Mouse (Mus musculus) C2C12 (cell line): ENCODE results near the gene Pdcd1lg2. TPM values are rescaled to one million over a fixed set of nuclear protein-coding genes. Genes with fewer than 3 reads are reported as not detected.

Source experiments
- H3K27me3 ChIP-seq: one replicate; pipeline ENCODE4 v1.6.1; 2011; ENCODE audit not compliant: control insufficient read depth, insufficient read depth, insufficient read length
- H3K36me3 ChIP-seq: one replicate; pipeline ENCODE4 v1.6.1; 2011; ENCODE audit not compliant: control insufficient read depth, insufficient read depth
- H3K4me3 ChIP-seq: one replicate; pipeline ENCODE4 v1.5.1; 2011; ENCODE audit warnings: mild to moderate bottlenecking, control low read depth; ENCODE audit not compliant: poor library complexity, insufficient read depth, severe bottlenecking
- H3K79me2 ChIP-seq: one replicate; pipeline ENCODE4 v1.6.1; 2011; ENCODE audit not compliant: control insufficient read depth, insufficient read depth
- H3K79me3 ChIP-seq: one replicate; pipeline ENCODE4 v1.6.1; 2011; ENCODE audit warnings: low read depth, control low read depth
- H3ac ChIP-seq: one replicate; pipeline ENCODE3; 2011; ENCODE audit warnings: low read depth; ENCODE audit not compliant: control insufficient read depth, insufficient read length
- CEBPB ChIP-seq: IDR thresholded peaks from one replicate; pipeline ENCODE4 v1.6.1; 2011; ENCODE audit warnings: low read depth, mild to moderate bottlenecking, control low read depth, moderate library complexity
- CTCF ChIP-seq: IDR thresholded peaks from one replicate; pipeline ENCODE4 v1.5.1; 2011; ENCODE audit not compliant: control insufficient read depth, insufficient read depth, insufficient read length
- FOSL1 ChIP-seq: IDR thresholded peaks from one replicate; pipeline ENCODE4 v1.8.0; 2011; ENCODE audit warnings: mild to moderate bottlenecking, low read length; ENCODE audit not compliant: poor library complexity, insufficient read depth, severe bottlenecking
- MAX ChIP-seq: IDR thresholded peaks from one replicate; pipeline ENCODE4 v1.6.1; 2011; ENCODE audit warnings: mild to moderate bottlenecking, control low read depth
- MYOD1 ChIP-seq: IDR thresholded peaks from one replicate; pipeline ENCODE4 v1.6.1; 2011; ENCODE audit warnings: low read depth; ENCODE audit not compliant: control insufficient read depth, insufficient read length
- MYOG ChIP-seq: IDR thresholded peaks from one replicate; pipeline ENCODE4 v1.6.1; 2011; ENCODE audit not compliant: control insufficient read depth, insufficient read length; ENCODE audit errors: extremely low read depth
- USF1 ChIP-seq: IDR thresholded peaks from one replicate; pipeline ENCODE4 v1.6.1; 2011; ENCODE audit warnings: low read depth, mild to moderate bottlenecking, control low read depth, moderate library complexity
- polyA plus RNA-seq: library from polyadenylated mRNA; unstranded; fragments of >200 nt; fragmentation: generic; extraction: Trizol; gene quantifications from one replicate; pipeline ENCODE4 v1.2.1, GENCODE M21; 2012; ENCODE audit warnings: missing spikeins

Pdcd1lg2 gene
- polyA plus RNA-seq, 1 experiment: not detected

DNA sequence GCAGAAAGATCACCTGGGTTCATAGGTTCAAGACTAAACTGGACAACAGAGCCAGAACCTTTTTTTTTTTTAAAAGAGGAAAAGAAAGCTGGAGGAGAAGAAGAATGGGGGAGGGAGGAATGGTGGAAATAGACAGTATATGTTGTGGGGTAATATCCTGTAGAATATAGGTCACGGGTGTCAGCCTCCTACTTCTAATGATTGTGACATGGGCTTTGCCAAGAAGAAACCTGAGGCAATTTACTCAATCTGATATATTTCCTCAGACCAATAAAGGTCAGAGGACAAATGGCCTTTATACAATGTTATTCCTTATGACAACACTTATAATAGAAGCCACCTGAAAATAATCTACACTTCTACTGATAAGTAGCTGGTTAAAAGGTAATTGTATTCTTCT lies 89.6 kb downstream of the Pdcd1lg2 start:
- H3ac ChIP-seq: no peak overlapping the region
- no peaks in the 10 kb centered on the region for H3K79me3 ChIP-seq
- H3K36me3 ChIP-seq: no peaks in the 10 kb centered on the region
- TF ChIP-seq CTCF (no peak), MYOG (no peak), FOSL1 (no peak), MYOD1 (no peak), CEBPB (no peak), MAX (no peak), USF1 (no peak)
- peaks cover 17% of the 10 kb centered on the region for H3K27me3 ChIP-seq
- H3K4me3 ChIP-seq: no peak overlapping the region
- H3K79me2 ChIP-seq: no peaks in the 10 kb centered on the region

DNA sequence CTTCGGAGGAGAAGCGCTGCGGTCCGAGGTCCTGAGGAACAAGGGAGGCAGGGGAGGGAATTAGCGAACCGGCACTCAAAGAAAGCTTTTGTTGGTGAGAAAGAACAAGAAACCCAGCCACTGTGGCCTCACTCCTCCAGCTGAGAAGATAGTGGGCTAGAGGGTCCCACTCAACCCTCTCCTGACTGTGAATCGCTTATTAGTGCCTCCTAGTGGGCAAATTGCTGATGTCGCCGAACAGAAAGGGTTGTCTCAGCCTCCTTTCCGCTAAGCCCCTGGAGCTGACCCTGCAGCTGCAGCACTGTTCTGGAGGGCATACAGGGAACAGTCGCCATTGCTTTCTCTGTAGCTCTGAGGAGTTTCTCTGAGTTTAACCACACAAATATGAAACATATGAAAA lies 90.4 kb downstream of the Pdcd1lg2 start:
- H3K79me3 ChIP-seq: no peaks in the 10 kb centered on the region
- H3K4me3 ChIP-seq: no peak overlapping the region
- peaks cover 15% of the 10 kb centered on the region for H3K27me3 ChIP-seq
- no peaks in the 10 kb centered on the region for H3K36me3 ChIP-seq
- H3ac ChIP-seq: no peak overlapping the region
- TF ChIP-seq USF1: no peak
- no peaks in the 10 kb centered on the region for H3K79me2 ChIP-seq

DNA sequence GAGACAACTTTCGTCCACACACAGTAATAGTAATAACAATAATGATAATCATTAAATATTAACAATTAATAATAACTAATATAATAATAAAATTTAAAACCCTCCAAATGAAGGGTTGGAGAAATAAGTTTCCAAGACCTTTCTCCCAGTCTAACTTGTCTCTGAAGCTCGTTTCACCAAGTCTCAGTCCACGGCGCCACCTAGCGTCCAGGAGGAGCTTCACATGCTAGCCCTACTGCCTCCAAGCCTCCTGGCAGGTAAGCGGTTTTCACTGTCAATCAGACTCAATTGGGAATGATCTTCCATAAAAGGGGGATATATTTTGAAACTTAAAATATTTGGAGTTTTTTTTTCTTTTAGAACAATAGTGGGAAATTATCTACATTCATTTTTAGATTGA lies 90.8 kb downstream of the Pdcd1lg2 start:
- H3K27me3 ChIP-seq: peaks cover 14% of the 10 kb centered on the region
- no peak overlapping the region for H3ac ChIP-seq
- H3K36me3 ChIP-seq: no peaks in the 10 kb centered on the region
- no peaks in the 10 kb centered on the region for H3K79me2 ChIP-seq
- TF ChIP-seq CTCF (peak; percentile 87), USF1 (no peak)
- H3K4me3 ChIP-seq: no peak overlapping the region
- no peaks in the 10 kb centered on the region for H3K79me3 ChIP-seq

DNA sequence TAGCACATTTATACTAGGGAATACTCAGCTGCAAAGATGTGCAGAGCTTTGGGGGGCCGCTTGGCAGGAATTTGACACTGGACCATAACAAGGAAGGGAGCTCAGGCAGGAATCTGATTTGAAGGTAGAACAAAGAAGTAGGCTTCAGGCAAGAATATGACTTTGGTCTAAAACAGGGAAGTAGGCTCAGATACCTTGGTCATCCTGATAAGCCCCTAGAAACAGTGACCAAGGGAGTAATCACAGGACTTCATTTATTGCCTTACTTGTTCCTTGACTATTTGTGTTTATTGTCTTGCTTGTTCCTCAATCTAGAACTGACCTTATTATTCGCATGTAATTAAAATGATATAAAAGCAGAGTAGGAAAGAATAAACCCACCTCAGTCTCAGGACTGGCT lies 93.4 kb downstream of the Pdcd1lg2 start:
- no peaks in the 10 kb centered on the region for H3K36me3 ChIP-seq
- peaks cover 14% of the 10 kb centered on the region for H3K27me3 ChIP-seq
- H3K4me3 ChIP-seq: no peak overlapping the region
- H3K79me3 ChIP-seq: no peaks in the 10 kb centered on the region
- no peaks in the 10 kb centered on the region for H3K79me2 ChIP-seq
- no peak for TF ChIP-seq USF1
- TF ChIP-seq CTCF: no peak
- TF ChIP-seq MAX: no peak
- TF ChIP-seq MYOD1: no peak
- TF ChIP-seq CEBPB: no peak
- no peak for TF ChIP-seq FOSL1
- TF ChIP-seq MYOG: no peak
- H3ac ChIP-seq: no peak overlapping the region

DNA sequence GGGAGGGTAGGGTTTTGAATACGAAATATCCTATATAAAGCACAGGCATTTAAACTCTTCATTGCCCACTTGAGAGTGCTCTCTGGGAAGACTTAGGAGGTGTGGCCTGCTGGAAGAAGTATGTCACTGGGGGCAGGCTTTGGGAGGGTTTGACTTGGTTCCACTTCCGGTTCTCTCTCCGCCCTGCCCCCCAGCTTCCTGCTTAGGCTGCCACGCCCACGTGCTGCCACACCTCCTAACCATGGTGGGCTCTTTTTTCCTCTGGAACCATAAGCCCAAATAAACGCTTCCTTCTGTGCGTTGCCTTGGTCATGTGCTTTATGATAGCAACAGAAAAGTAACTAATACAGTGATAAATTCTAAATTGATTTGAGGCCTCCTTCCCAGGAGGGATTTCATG lies 94.9 kb downstream of the Pdcd1lg2 start:
- H3K4me3 ChIP-seq: no peak overlapping the region
- no peak for TF ChIP-seq MAX
- TF ChIP-seq FOSL1: no peak
- no peak for TF ChIP-seq MYOD1
- TF ChIP-seq CTCF: no peak
- TF ChIP-seq CEBPB: no peak
- TF ChIP-seq USF1: no peak
- TF ChIP-seq MYOG: no peak
- no peaks in the 10 kb centered on the region for H3K36me3 ChIP-seq
- H3K27me3 ChIP-seq: peaks cover 10% of the 10 kb centered on the region
- H3ac ChIP-seq: no peak overlapping the region
- H3K79me2 ChIP-seq: no peaks in the 10 kb centered on the region
- no peaks in the 10 kb centered on the region for H3K79me3 ChIP-seq

DNA sequence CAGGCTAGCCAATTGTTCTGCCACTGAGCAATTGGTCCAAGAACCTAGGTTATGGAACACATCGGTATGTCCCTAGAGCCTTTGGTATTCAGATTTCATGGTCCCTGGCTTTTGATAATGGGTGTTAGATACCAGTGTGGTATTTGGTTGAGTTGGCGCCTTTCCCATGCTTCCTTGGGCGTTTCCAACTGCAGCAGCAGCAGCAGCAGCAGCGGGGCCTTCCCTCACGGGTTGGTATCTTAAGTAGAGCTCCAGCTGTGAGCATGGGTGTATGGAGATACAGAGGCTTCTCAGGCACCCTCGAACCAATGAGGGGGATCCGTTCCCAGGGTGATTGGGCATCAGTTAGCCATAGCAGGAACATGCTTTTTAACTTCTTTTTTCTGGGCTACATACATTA lies 97.5 kb downstream of the Pdcd1lg2 start:
- no peaks in the 10 kb centered on the region for H3K79me2 ChIP-seq
- no peak overlapping the region for H3K4me3 ChIP-seq
- no peaks in the 10 kb centered on the region for H3K36me3 ChIP-seq
- no peaks in the 10 kb centered on the region for H3K79me3 ChIP-seq
- H3ac ChIP-seq: no peak overlapping the region
- peaks cover 3% of the 10 kb centered on the region for H3K27me3 ChIP-seq
- no peak for TF ChIP-seq CTCF
- no peak for TF ChIP-seq CEBPB
- TF ChIP-seq FOSL1: no peak
- TF ChIP-seq MYOG: no peak
- TF ChIP-seq MYOD1: no peak
- no peak for TF ChIP-seq MAX
- no peak for TF ChIP-seq USF1
